Mouse (Mus musculus) kidney, postnatal 10 days (tissue): ENCODE measurements around the gene Pwwp2b.

Experiments
- DNase-seq: peaks from one replicate; pipeline ENCODE4 v3.0.0; 2021; ENCODE audit warnings: mixed read lengths

Gene Pwwp2b

DNA sequence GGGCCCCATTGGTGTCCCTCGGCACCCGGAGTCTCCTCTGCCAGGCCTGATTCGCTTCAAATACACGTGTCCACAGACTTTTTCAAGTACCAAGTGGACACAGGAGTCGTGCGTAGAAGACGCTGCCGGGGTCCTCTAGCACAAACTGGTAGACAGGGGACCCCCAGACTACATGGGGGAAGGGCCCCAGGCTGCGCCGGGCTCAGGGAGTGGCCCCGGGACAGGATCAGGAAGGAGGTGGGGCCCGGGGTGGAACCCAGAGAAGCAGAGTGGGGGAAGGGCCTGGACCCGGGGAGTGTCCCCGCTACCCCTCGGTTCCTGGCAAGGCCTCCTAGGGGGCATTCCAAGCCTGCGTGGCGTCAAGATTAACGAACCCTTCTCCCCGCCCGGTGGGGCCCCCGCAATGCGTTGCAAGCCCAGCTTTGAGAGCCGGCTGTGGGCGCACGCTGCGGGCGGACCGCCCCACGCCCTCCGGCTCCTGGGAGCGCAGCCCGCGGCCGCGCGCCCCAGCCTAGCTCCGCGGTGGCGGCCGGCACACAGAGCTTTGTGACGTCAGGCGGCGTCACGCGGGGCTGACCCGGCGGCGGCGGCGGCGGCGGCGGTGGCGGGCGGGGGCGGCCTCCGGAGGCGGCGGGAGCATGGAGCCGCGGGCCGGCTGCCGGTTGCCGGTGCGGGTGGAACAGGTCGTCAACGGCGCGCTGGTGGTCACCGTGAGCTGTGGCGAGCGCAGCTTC lies at the start of gene Pwwp2b:
TSS of gene Pwwp2b (plus strand) at position 602 of the 734 bp plus-strand sequence.
- DNase-seq, result peak; percentile 93

DNA sequence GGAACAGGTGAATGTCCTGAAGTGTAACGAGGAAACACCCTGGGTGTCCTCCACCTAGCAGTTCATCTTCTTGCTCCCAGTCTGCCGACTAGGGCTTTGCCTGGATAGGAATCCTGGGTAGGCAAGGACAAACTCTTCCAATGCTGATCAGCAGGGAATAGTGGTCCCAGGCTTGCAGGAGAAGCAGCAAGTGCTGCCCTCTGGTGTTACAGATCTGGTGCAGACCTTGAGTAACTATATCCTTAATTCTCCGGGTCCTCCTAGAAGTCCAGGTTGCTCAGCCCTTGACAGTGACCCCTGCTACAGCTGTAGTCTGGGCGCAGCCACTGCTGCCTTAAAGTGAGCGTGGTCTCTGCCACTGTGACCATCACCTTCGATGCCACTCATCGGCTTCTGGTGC lies 48.2 kb upstream of the Pwwp2b start:
- DNase-seq, result peak; percentile 83

DNA sequence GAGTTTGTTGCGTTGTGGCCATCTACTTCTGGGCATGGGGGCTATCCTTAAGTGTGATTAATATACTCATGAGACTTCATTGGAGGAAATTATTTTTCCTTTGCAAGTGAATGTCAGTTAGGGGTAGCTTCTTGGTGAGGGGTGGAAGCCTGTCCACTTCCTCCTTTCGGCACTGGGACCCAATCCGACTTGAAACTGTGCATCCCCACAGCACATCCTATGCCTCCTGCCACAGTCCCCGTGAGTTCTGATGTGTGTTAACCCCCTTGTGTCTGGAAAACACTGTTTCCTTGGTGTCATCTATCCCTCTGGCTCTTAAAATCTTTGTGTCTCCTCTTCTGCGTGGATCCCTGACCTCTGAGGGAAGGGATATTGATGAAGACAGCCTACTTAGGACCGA lies 47.1 kb upstream of the Pwwp2b start:
- DNase-seq, result no peak

DNA sequence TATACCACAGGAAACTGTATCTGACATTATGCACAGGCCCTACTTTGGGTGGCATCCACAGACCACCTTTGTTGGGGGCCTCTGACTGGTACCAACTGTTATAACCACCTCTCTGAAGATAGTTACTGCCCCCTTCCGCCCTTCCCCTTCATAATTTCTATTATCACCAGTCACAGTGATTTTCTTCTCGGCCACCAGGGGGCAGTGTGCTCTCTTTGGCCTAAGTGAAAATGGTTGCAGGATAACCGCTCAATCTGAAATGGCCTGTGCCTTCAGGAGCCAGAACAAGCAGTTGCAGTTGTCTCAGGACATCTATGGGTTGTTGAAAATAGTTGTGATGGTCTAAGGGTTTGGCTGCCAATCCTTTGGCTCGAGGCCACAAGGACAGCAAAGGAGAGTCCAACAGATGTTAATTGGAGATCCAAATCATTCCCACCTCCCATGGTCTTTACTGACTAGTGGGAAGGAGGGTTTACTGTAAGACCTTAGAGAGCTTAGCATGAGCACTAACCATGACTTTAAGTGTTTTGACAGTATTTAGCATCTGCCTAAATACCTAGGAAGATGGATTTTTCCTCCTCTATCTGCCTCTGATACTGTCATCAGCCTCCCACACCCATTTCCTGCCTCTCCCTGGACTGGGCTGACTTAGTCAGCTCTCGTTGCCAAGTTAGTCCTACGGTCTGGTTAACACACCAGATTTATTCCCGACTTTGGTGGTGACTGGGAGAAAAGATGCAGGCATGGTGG lies 40.1 kb upstream of the Pwwp2b start:
- peak; percentile 66 for DNase-seq

DNA sequence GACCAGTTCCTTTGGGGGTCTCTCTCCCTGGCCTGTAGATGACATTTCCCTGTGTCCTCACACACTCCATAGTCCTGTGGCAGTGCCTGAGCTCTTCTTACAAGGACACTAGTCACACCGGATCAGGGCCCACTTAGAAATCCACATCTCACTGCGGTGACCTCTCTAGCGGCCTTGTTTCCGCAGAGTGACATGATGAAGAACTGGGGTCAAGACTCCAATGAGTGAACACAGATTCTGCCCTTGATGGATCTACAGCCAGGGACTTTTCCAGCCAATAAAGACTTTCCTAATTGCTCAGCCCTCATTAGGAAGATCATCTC lies 39.5 kb upstream of the Pwwp2b start:
- DNase-seq, result no peak

- DNase-seq, result no peak
Measured at GRCm38 (mm10) chr7:139211761-139212160, 36.5 kb upstream of the Pwwp2b start.

GRCm38 (mm10) chr7:139212754-139213745 lies 35.2 kb upstream of the Pwwp2b start, which contains the start of the genes Lrrc27 and Stk32c:
Lrrc27 (plus strand) TSS chr7:139212988.
Stk32c (minus strand) TSS chr7:139213307.
- peak; percentile 99 for DNase-seq

DNA sequence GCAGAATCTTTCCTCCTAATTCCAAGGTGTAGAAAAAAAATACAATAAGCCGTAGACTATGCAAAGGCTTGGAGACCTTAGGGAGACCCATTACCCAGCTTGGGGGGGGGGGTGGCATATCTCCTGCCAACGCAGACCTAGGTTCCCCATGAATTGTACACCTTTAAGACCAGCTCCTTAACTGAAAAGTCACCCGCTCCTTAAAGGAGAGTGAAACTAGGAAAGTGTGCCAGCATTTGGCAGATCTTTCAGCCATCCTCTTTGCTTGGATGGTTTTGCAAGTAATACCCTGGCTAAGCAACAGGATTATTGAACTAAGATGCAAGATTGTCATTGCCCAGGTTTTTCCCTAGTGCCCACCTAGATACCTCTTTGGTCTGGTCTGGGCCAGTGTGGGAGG lies 34.5 kb upstream of the Pwwp2b start:
- DNase-seq, result peak; percentile 15

GRCm38 (mm10) chr7:139214160-139214559 lies 34.1 kb upstream of the Pwwp2b start:
- DNase-seq, result peak; percentile 8

GRCm38 (mm10) chr7:139214596-139215340 lies 33.5 kb upstream of the Pwwp2b start:
- DNase-seq, result peak; percentile 3

DNA sequence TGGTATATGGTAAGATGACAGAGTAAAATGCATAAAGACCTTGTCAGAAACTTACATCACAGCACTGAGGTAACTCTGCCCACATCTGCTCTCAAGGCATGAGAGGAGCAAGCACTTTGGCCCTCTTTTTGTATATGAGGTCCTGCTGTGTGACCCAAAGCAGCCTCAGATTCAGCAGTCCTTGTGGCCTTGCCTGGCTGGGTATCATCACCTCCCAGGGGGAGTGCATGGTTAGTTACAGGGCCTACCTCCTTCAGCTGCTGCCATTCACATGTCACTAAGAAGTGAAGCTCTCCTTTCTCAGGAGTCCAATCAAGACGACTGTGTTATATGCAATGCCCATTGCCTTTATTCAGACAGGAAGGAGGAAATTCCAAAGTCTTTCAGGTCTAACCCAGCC lies 32.8 kb upstream of the Pwwp2b start:
- DNase-seq, result no peak

DNA sequence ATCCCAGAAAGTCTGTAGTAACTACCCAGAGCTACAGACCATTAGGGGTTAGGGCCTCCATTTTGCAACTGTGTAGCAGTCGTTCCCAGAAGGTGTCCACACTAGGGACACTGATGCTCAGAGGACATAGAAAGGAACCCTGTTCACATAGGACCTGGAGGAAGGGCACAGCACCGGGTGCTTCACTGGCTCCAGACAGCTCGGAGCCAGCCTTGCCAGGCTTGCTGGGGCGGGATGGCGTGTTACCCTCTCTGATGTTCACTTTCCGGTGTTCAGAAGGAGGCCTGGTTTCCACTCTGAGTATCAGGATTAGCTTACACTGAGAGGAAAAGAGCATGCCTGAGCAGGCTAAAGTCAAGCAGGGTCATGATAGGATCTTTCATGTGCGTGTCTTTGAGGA lies 32.3 kb upstream of the Pwwp2b start:
- no peak for DNase-seq

- no peak for DNase-seq
Measured at GRCm38 (mm10) chr7:139216464-139216863, 31.8 kb upstream of the Pwwp2b start.

- no peak for DNase-seq
Measured at GRCm38 (mm10) chr7:139217046-139217445, 31.2 kb upstream of the Pwwp2b start.

- DNase-seq, result peak; percentile 82
Measured at GRCm38 (mm10) chr7:139218641-139219415, 29.5 kb upstream of the Pwwp2b start.

GRCm38 (mm10) chr7:139219486-139219885 lies 28.8 kb upstream of the Pwwp2b start:
- peak; percentile 5 for DNase-seq

GRCm38 (mm10) chr7:139220303-139220702 lies 28.0 kb upstream of the Pwwp2b start:
- peak; percentile 34 for DNase-seq

GRCm38 (mm10) chr7:139221072-139221471 lies 27.2 kb upstream of the Pwwp2b start:
- DNase-seq, result no peak

GRCm38 (mm10) chr7:139221856-139222255 lies 26.4 kb upstream of the Pwwp2b start:
- peak; percentile 2 for DNase-seq

GRCm38 (mm10) chr7:139222341-139222740 lies 25.9 kb upstream of the Pwwp2b start:
- no peak for DNase-seq

- peak; percentile 3 for DNase-seq
Measured at GRCm38 (mm10) chr7:139224070-139224469, 24.2 kb upstream of the Pwwp2b start.
